Mouse (Mus musculus): ENCODE measurements at regions not wholly inside any gene's neighbourhood (a gene's known extent, or its start where the extent isn't known, plus 50 kb on each side); places are given as distances from the start of the nearest gene placed in this dataset.

GRCm38 (mm10) chr14:123138743-123139705 lies 155.2 kb upstream of the Tmtc4 start:
- H3K4me3 ChIP-seq (ENCODE audit: low read length): no peak overlapping the region
- WGBS: 30% methylated on average over 6 of the region's 6 CpGs
- H3K9me3 ChIP-seq (ENCODE audit: low read length): no peaks in the 10 kb centered on the region
- DNase-seq (ENCODE audit: low spot score): peak; percentile 58
- H3K36me3 ChIP-seq (ENCODE audit: insufficient read depth, low read length): no peaks in the 10 kb centered on the region
- no peaks in the 10 kb centered on the region for H3K27me3 ChIP-seq (ENCODE audit: insufficient read depth, low read length)
- H3K9ac ChIP-seq (replicated peaks; ENCODE audit: low read length): no peak overlapping the region
- H3K4me1 ChIP-seq (ENCODE audit: insufficient read depth, low read length): no peaks in the 10 kb centered on the region
- H3K4me2 ChIP-seq (ENCODE audit: low read depth, low read length): no peak overlapping the region
- no peak for TF ChIP-seq CTCF (IDR thresholded peaks at IDR 0.05; ENCODE audit: low read depth)
- peak; percentile 90 for ATAC-seq
- no peak overlapping the region for H3K27ac ChIP-seq

GRCm38 (mm10) chr14:123133979-123134378 lies 150.1 kb upstream of the Tmtc4 start:
- no peaks in the 10 kb centered on the region for H3K4me1 ChIP-seq (ENCODE audit: insufficient read depth, low read length)
- no peak overlapping the region for H3K9ac ChIP-seq (replicated peaks; ENCODE audit: low read length)
- no peak for TF ChIP-seq CTCF (IDR thresholded peaks at IDR 0.05; ENCODE audit: low read depth)
- H3K36me3 ChIP-seq (ENCODE audit: insufficient read depth, low read length): no peaks in the 10 kb centered on the region
- H3K9me3 ChIP-seq (ENCODE audit: low read length): no peaks in the 10 kb centered on the region
- no peaks in the 10 kb centered on the region for H3K27me3 ChIP-seq (ENCODE audit: insufficient read depth, low read length)
- DNase-seq (ENCODE audit: low spot score): no peak
- WGBS: 63% methylated on average over 1 of the region's 1 CpGs
- H3K27ac ChIP-seq: no peak overlapping the region
- no peak overlapping the region for H3K4me3 ChIP-seq (ENCODE audit: low read length)
- no peak for ATAC-seq
- no peak overlapping the region for H3K4me2 ChIP-seq (ENCODE audit: low read depth, low read length)

- Histone ChIP-seq H3K4me3 (ENCODE audit: low read length) (no peak overlapping the region), H3K4me1 (ENCODE audit: insufficient read depth, low read length) (no peaks in the 10 kb centered on the region), H3K9me3 (ENCODE audit: low read length) (no peaks in the 10 kb centered on the region), H3K27me3 (ENCODE audit: insufficient read depth, low read length) (no peaks in the 10 kb centered on the region), H3K27ac (no peak overlapping the region), H3K36me3 (ENCODE audit: insufficient read depth, low read length) (no peaks in the 10 kb centered on the region), H3K4me2 (ENCODE audit: low read depth, low read length) (no peak overlapping the region), H3K9ac (replicated peaks; ENCODE audit: low read length) (no peak overlapping the region)
- 72% methylated on average over 2 of the region's 2 CpGs for WGBS
- ATAC-seq (no peak), DNase-seq (ENCODE audit: low spot score) (no peak)
- TF ChIP-seq CTCF (IDR thresholded peaks at IDR 0.05; ENCODE audit: low read depth): no peak
These were observed 136.5 kb upstream of the Tmtc4 start for GRCm38 (mm10) chr14:123120361-123120760.

GRCm38 (mm10) chr14:123116337-123116736 lies 132.5 kb upstream of the Tmtc4 start:
- Histone ChIP-seq H3K27me3 (ENCODE audit: insufficient read depth, low read length) (no peaks in the 10 kb centered on the region), H3K4me3 (ENCODE audit: low read length) (no peak overlapping the region), H3K4me2 (ENCODE audit: low read depth, low read length) (no peak overlapping the region), H3K9me3 (ENCODE audit: low read length) (no peaks in the 10 kb centered on the region), H3K9ac (replicated peaks; ENCODE audit: low read length) (no peak overlapping the region), H3K4me1 (ENCODE audit: insufficient read depth, low read length) (no peaks in the 10 kb centered on the region), H3K27ac (no peak overlapping the region), H3K36me3 (ENCODE audit: insufficient read depth, low read length) (no peaks in the 10 kb centered on the region)
- no peak for DNase-seq (ENCODE audit: low spot score)
- TF ChIP-seq CTCF (IDR thresholded peaks at IDR 0.05; ENCODE audit: low read depth): no peak
- 82% methylated on average over 1 of the region's 1 CpGs for WGBS
- no peak for ATAC-seq

- Histone ChIP-seq H3K9ac (replicated peaks; ENCODE audit: low read length) (no peak overlapping the region), H3K27ac (no peak overlapping the region), H3K36me3 (ENCODE audit: insufficient read depth, low read length) (no peaks in the 10 kb centered on the region), H3K4me3 (ENCODE audit: low read length) (no peak overlapping the region), H3K4me2 (ENCODE audit: low read depth, low read length) (no peak overlapping the region), H3K9me3 (ENCODE audit: low read length) (no peaks in the 10 kb centered on the region), H3K27me3 (ENCODE audit: insufficient read depth, low read length) (no peaks in the 10 kb centered on the region), H3K4me1 (ENCODE audit: insufficient read depth, low read length) (no peaks in the 10 kb centered on the region)
- DNase-seq (ENCODE audit: low spot score) (no peak), ATAC-seq (no peak)
- TF ChIP-seq CTCF (IDR thresholded peaks at IDR 0.05; ENCODE audit: low read depth): no peak
- 86% methylated on average over 2 of the region's 2 CpGs for WGBS
These were observed 126.7 kb upstream of the Tmtc4 start for GRCm38 (mm10) chr14:123110533-123110932.

GRCm38 (mm10) chr14:123100371-123100770 lies 116.5 kb upstream of the Tmtc4 start:
- Histone ChIP-seq H3K27ac (no peak overlapping the region), H3K27me3 (ENCODE audit: insufficient read depth, low read length) (no peaks in the 10 kb centered on the region), H3K4me3 (ENCODE audit: low read length) (no peak overlapping the region), H3K9ac (replicated peaks; ENCODE audit: low read length) (no peak overlapping the region), H3K4me2 (ENCODE audit: low read depth, low read length) (no peak overlapping the region), H3K36me3 (ENCODE audit: insufficient read depth, low read length) (no peaks in the 10 kb centered on the region), H3K9me3 (ENCODE audit: low read length) (no peaks in the 10 kb centered on the region), H3K4me1 (ENCODE audit: insufficient read depth, low read length) (no peaks in the 10 kb centered on the region)
- 73% methylated on average over 1 of the region's 1 CpGs for WGBS
- no peak for TF ChIP-seq CTCF (IDR thresholded peaks at IDR 0.05; ENCODE audit: low read depth)
- DNase-seq (ENCODE audit: low spot score): no peak
- ATAC-seq: no peak

GRCm38 (mm10) chr14:123096086-123096485 lies 112.3 kb upstream of the Tmtc4 start:
- ATAC-seq: no peak

More at GRCm38 (mm10) chr14:123096086-123096485, 112.3 kb upstream of the Tmtc4 start:
- Histone ChIP-seq H3K9ac (replicated peaks; ENCODE audit: low read length) (no peak overlapping the region), H3K4me3 (ENCODE audit: low read length) (no peak overlapping the region), H3K4me1 (ENCODE audit: insufficient read depth, low read length) (no peaks in the 10 kb centered on the region), H3K27me3 (ENCODE audit: insufficient read depth, low read length) (no peaks in the 10 kb centered on the region), H3K4me2 (ENCODE audit: low read depth, low read length) (no peak overlapping the region), H3K36me3 (ENCODE audit: insufficient read depth, low read length) (no peaks in the 10 kb centered on the region), H3K9me3 (ENCODE audit: low read length) (no peaks in the 10 kb centered on the region), H3K27ac (no peak overlapping the region)
- no peak for DNase-seq (ENCODE audit: low spot score)
- 80% methylated on average over 2 of the region's 2 CpGs for WGBS
- TF ChIP-seq CTCF (IDR thresholded peaks at IDR 0.05; ENCODE audit: low read depth): no peak
